Mouse (Mus musculus) cerebellum, adult 18-20 months (tissue): ENCODE measurements around the gene Tmprss6.

ENCODE experiments used
- DNase-seq, 2 experiments: peaks; one replicate each; pipeline ENCODE4 v3.0.0; 2021

Tmprss6 gene

GRCm38 (mm10) chr15:78413083-78413718 is 55.2 kb downstream of the Tmprss6 start:
- no peak for DNase-seq

- no peak for DNase-seq
Observed at GRCm38 (mm10) chr15:78409570-78410052, 58.8 kb downstream of the Tmprss6 start.

GRCm38 (mm10) chr15:78406293-78406934 is 62.0 kb downstream of the Tmprss6 start, which contains the start of gene Mpst:
Gene Mpst, plus strand, starts transcription at chr15:78406416.
- DNase-seq: peak; percentile 89 to 92

GRCm38 (mm10) chr15:78405517-78406211 is 62.8 kb downstream of the Tmprss6 start, which contains the start of gene Tst:
Gene Tst, minus strand, starts transcription at chr15:78405907.
- DNase-seq: peak; percentile 85

GRCm38 (mm10) chr15:78405098-78405497 is 63.3 kb downstream of the Tmprss6 start:
- DNase-seq: no peak

GRCm38 (mm10) chr15:78403896-78404295 is 64.5 kb downstream of the Tmprss6 start:
- DNase-seq: no peak

GRCm38 (mm10) chr15:78403301-78403741 is 65.1 kb downstream of the Tmprss6 start:
- no peak for DNase-seq

GRCm38 (mm10) chr15:78402423-78402822 is 66.0 kb downstream of the Tmprss6 start:
- DNase-seq: no peak

GRCm38 (mm10) chr15:78401921-78402320 is 66.5 kb downstream of the Tmprss6 start:
- peak; percentile 58 to 63 for DNase-seq

GRCm38 (mm10) chr15:78401345-78401744 is 67.1 kb downstream of the Tmprss6 start:
- no peak for DNase-seq

GRCm38 (mm10) chr15:78395478-78395962 is 72.9 kb downstream of the Tmprss6 start, which contains the start of gene Tex33:
Gene Tex33, minus strand, starts transcription at chr15:78395912.
- DNase-seq: no peak

GRCm38 (mm10) chr15:78390855-78391254 is 77.6 kb downstream of the Tmprss6 start:
- DNase-seq: no peak
